Mouse (Mus musculus): ENCODE measurements around the gene Macf1. TPM values are rescaled to one million over a fixed set of nuclear protein-coding genes. Genes with fewer than 3 reads are reported as not detected.
"Not testable (repeated sequence)": the region's sequence is repeated elsewhere in the genome, so short reads cannot be mapped to it uniquely, and the experiment has no call there.

Macf1 gene
- polyA plus RNA-seq, 1 experiment = 88.5 TPM

GRCm38 (mm10) chr4:123529230-123529629 lies 154.9 kb downstream of the Macf1 start:
- TF ChIP-seq CEBPB (IDR thresholded peaks at IDR 0.05; ENCODE audit: insufficient read depth, poor library complexity, severe bottlenecking) (no peak), MYOG (IDR thresholded peaks at IDR 0.05; ENCODE audit: control insufficient read depth in 1 of 3, insufficient read depth in 1 of 3, insufficient read length in 2 of 3, low read depth in 2 of 3) (no peak), TCF12 (IDR thresholded peaks at IDR 0.05; ENCODE audit: insufficient read depth, poor library complexity, severe bottlenecking) (no peak), USF1 (IDR thresholded peaks at IDR 0.05; ENCODE audit: low read depth) (no peak), SRF (IDR thresholded peaks at IDR 0.05; ENCODE audit: control insufficient read depth, insufficient read length, low read depth) (no peak), TCF3 (IDR thresholded peaks at IDR 0.05; ENCODE audit: insufficient read length, low read depth) (no peak), MYOD1 (IDR thresholded peaks at IDR 0.05; ENCODE audit: control insufficient read depth in 1 of 3, insufficient read length in 2 of 3, low read depth in 2 of 3) (no peak), POLR2A (IDR thresholded peaks at IDR 0.05; ENCODE audit: insufficient read length, low read depth) (no peak), MAX (IDR thresholded peaks at IDR 0.05; ENCODE audit: low read depth) (no peak), E2F4 (IDR thresholded peaks at IDR 0.05; ENCODE audit: insufficient read depth) (no peak)

GRCm38 (mm10) chr4:123527607-123528010 lies 156.6 kb downstream of the Macf1 start:
- Histone ChIP-seq H3K4me3 (no peak overlapping the region), H3K36me3 (ENCODE audit: control insufficient read depth, insufficient read depth) (peaks cover 5% of the 10 kb centered on the region), H3K79me2 (ENCODE audit: control insufficient read depth, insufficient read depth) (peaks cover 36% of the 10 kb centered on the region), H3K4me2 (ENCODE audit: low read depth) (no peak overlapping the region), H3K27me3 (ENCODE audit: control insufficient read depth, insufficient read depth, insufficient read length) (no peaks in the 10 kb centered on the region), H3ac (ENCODE audit: control insufficient read depth, insufficient read length) (no peak overlapping the region)
- TF ChIP-seq MAX (IDR thresholded peaks at IDR 0.05; ENCODE audit: low read depth) (no peak), MYOD1 (IDR thresholded peaks at IDR 0.05; ENCODE audit: control insufficient read depth in 1 of 3, insufficient read length in 2 of 3, low read depth in 2 of 3) (no peak), TCF12 (IDR thresholded peaks at IDR 0.05; ENCODE audit: insufficient read depth, poor library complexity, severe bottlenecking) (no peak), E2F4 (IDR thresholded peaks at IDR 0.05; ENCODE audit: insufficient read depth) (no peak), CEBPB (IDR thresholded peaks at IDR 0.05; ENCODE audit: insufficient read depth, poor library complexity, severe bottlenecking) (no peak), MYOG (IDR thresholded peaks at IDR 0.05; ENCODE audit: control insufficient read depth in 1 of 3, insufficient read depth in 1 of 3, insufficient read length in 2 of 3, low read depth in 2 of 3) (no peak), REST (IDR thresholded peaks at IDR 0.05; ENCODE audit: insufficient read depth, insufficient read length) (no peak), TCF3 (IDR thresholded peaks at IDR 0.05; ENCODE audit: insufficient read length, low read depth) (no peak), SRF (IDR thresholded peaks at IDR 0.05; ENCODE audit: control insufficient read depth, insufficient read length, low read depth) (no peak), POLR2A (IDR thresholded peaks at IDR 0.05; ENCODE audit: insufficient read length, low read depth) (no peak), POLR2AphosphoS2 (IDR thresholded peaks at IDR 0.05; ENCODE audit: insufficient read length, low read depth) (no peak), USF1 (IDR thresholded peaks at IDR 0.05; ENCODE audit: low read depth) (no peak)

More at GRCm38 (mm10) chr4:123529230-123529629, 154.9 kb downstream of the Macf1 start:
- H3K36me3 ChIP-seq (ENCODE audit: control insufficient read depth, insufficient read depth) = peaks cover 5% of the 10 kb centered on the region
- H3K4me2 ChIP-seq (ENCODE audit: low read depth) = no peak overlapping the region
- peaks cover 34% of the 10 kb centered on the region for H3K79me2 ChIP-seq (ENCODE audit: control insufficient read depth, insufficient read depth)
- no peak overlapping the region for H3ac ChIP-seq (ENCODE audit: control insufficient read depth, insufficient read length)
- H3K4me3 ChIP-seq = no peak overlapping the region
- H3K27me3 ChIP-seq (ENCODE audit: control insufficient read depth, insufficient read depth, insufficient read length) = no peaks in the 10 kb centered on the region

DNA sequence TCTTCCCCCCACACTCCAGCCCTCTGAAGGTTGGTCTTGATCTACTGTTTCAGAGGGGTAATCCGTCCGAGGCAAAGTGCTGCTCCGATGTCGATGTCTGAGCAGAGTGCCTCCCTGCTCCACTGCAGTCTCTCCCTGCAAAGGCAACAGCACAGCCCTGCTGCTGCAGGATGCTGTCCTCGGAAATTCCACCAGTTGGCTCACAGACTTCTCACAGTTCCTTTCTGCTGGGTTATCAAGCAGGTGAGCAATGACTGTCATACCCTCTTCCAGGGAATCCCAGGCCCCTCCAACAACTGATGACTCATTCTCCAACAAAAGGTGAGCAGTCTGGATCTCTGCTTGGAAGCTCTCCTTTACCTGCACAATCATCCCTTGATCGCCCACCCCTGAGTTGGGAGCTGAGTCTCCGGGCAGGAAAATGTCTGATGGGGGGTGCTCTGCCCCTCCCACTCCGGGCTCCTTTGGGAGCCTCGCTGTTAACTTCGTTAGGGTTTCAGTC lies 157.3 kb downstream of the Macf1 start:
- Histone ChIP-seq H3K4me3 (no peak overlapping the region), H3K27me3 (ENCODE audit: control insufficient read depth, insufficient read depth, insufficient read length) (no peaks in the 10 kb centered on the region)
- no peak for TF ChIP-seq REST (IDR thresholded peaks at IDR 0.05; ENCODE audit: insufficient read depth, insufficient read length)
- no peak for TF ChIP-seq SRF (IDR thresholded peaks at IDR 0.05; ENCODE audit: control insufficient read depth, insufficient read length, low read depth)

GRCm38 (mm10) chr4:123524746-123525145 lies 159.4 kb downstream of the Macf1 start:
- Histone ChIP-seq H3ac (ENCODE audit: control insufficient read depth, insufficient read length) (no peak overlapping the region), H3K27me3 (ENCODE audit: control insufficient read depth, insufficient read depth, insufficient read length) (no peaks in the 10 kb centered on the region)

More for the DNA sequence above, 157.3 kb downstream of the Macf1 start:
- no peak overlapping the region for H3K4me2 ChIP-seq (ENCODE audit: low read depth)
- H3ac ChIP-seq (ENCODE audit: control insufficient read depth, insufficient read length) = no peak overlapping the region
- H3K79me2 ChIP-seq (ENCODE audit: control insufficient read depth, insufficient read depth) = peaks cover 28% of the 10 kb centered on the region
- peaks cover 5% of the 10 kb centered on the region for H3K36me3 ChIP-seq (ENCODE audit: control insufficient read depth, insufficient read depth)

GRCm38 (mm10) chr4:123520123-123520522 lies 164.0 kb downstream of the Macf1 start:
- H3K79me2 ChIP-seq (ENCODE audit: control insufficient read depth, insufficient read depth) = peaks cover 22% of the 10 kb centered on the region
- not testable (repeated sequence) for H3K4me2 ChIP-seq (ENCODE audit: low read depth); H3K27me3 ChIP-seq (ENCODE audit: control insufficient read depth, insufficient read depth, insufficient read length); H3K36me3 ChIP-seq (ENCODE audit: control insufficient read depth, insufficient read depth); H3K4me3 ChIP-seq; H3ac ChIP-seq (ENCODE audit: control insufficient read depth, insufficient read length)

More at GRCm38 (mm10) chr4:123524746-123525145, 159.4 kb downstream of the Macf1 start:
- Histone ChIP-seq H3K79me2 (ENCODE audit: control insufficient read depth, insufficient read depth) (peaks cover 18% of the 10 kb centered on the region), H3K4me3 (no peak overlapping the region), H3K36me3 (ENCODE audit: control insufficient read depth, insufficient read depth) (peaks cover 5% of the 10 kb centered on the region), H3K4me2 (ENCODE audit: low read depth) (no peak overlapping the region)
- TF ChIP-seq TCF3 (IDR thresholded peaks at IDR 0.05; ENCODE audit: insufficient read length, low read depth) = no peak
- no peak for TF ChIP-seq MYOD1 (IDR thresholded peaks at IDR 0.05; ENCODE audit: control insufficient read depth in 1 of 3, insufficient read length in 2 of 3, low read depth in 2 of 3)
- TF ChIP-seq USF1 (IDR thresholded peaks at IDR 0.05; ENCODE audit: low read depth) = no peak
- TF ChIP-seq POLR2AphosphoS2 (IDR thresholded peaks at IDR 0.05; ENCODE audit: insufficient read length, low read depth) = no peak
- TF ChIP-seq MAX (IDR thresholded peaks at IDR 0.05; ENCODE audit: low read depth) = no peak
- TF ChIP-seq SRF (IDR thresholded peaks at IDR 0.05; ENCODE audit: control insufficient read depth, insufficient read length, low read depth) = no peak
- TF ChIP-seq CEBPB (IDR thresholded peaks at IDR 0.05; ENCODE audit: insufficient read depth, poor library complexity, severe bottlenecking) = no peak
- TF ChIP-seq REST (IDR thresholded peaks at IDR 0.05; ENCODE audit: insufficient read depth, insufficient read length) = no peak
- TF ChIP-seq TCF12 (IDR thresholded peaks at IDR 0.05; ENCODE audit: insufficient read depth, poor library complexity, severe bottlenecking) = no peak
- no peak for TF ChIP-seq MYOG (IDR thresholded peaks at IDR 0.05; ENCODE audit: control insufficient read depth in 1 of 3, insufficient read depth in 1 of 3, insufficient read length in 2 of 3, low read depth in 2 of 3)
- no peak for TF ChIP-seq E2F4 (IDR thresholded peaks at IDR 0.05; ENCODE audit: insufficient read depth)
- TF ChIP-seq POLR2A (IDR thresholded peaks at IDR 0.05; ENCODE audit: insufficient read length, low read depth) = no peak
